Mouse (Mus musculus) ES-E14 (cell line): ENCODE results near the gene Mfn1.

ENCODE experiments used
- CHD2 ChIP-seq: IDR thresholded peaks from 2 replicates; pipeline ENCODE4 v1.6.1; 2014; ENCODE audit warnings: mild to moderate bottlenecking, low read depth, low read length, inconsistent platforms
- MAFK ChIP-seq: IDR thresholded peaks from 2 replicates; pipeline ENCODE4 v1.6.1; 2014; ENCODE audit warnings: mild to moderate bottlenecking, low read depth, low read length, inconsistent platforms; ENCODE audit not compliant: insufficient read depth

- TF ChIP-seq MAFK (no peak), CHD2 (no peak)
Measured at GRCm38 (mm10) chr3:32513528-32513927, 15.7 kb upstream of the Mfn1 start.
